Mouse (Mus musculus) adrenal gland, adult 8-10 months (tissue): ENCODE results near the gene Sycp2l. TPM values are rescaled to one million over a fixed set of nuclear protein-coding genes. Genes with fewer than 3 reads are reported as not detected.
"Not testable (repeated sequence)": the region's sequence is repeated elsewhere in the genome, so short reads cannot be mapped to it uniquely, and the experiment has no call there.

Experiments used
- DNase-seq: peaks from one replicate; pipeline ENCODE4 v3.0.0; 2022
- total RNA-seq, 4 experiments: library from RNA; stranded (reverse); gene quantifications; 2 replicates each; pipeline ENCODE4 v1.2.4; 2022

Sycp2l gene
- total RNA-seq, 4 experiments from 2014 or later, result not detected

DNA sequence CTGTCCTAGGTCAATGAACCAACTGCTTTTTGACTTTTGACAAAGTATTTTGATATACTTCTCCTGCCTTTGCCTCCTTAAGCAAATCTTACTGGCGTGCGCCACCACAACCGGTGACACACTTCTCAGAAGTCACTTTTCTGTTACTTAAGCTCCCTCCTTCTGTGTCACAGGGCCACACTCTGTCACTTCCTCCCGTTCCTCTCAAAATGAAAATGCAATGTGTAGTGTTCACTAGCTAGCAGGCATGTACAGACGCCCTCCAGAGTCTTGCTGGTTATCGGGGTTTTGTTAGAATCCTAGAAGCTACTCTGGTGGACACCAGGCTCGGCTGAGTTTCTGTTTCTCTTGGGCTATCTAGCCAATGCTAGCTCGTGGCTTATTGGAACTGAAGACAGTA is 14.2 kb downstream of the Sycp2l start:
- DNase-seq, result no peak

DNA sequence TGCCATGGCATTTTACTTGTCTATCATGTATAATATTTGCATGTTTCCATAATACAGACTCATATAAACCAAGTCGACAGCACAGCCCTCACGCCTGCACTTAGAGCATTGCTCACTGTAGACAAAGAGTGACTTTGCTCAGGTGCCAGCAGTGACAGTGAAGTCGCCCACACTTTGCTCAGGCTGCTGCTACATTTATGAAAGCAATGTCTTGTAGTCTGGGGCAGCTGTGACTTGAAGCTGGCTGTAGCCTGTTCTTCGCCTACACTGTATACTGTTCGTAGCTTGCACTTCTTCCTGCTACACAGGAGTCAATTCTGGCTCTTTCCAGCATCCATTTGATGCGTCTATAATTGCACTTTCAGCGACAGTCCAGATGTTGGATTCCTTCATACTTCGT is 15.0 kb downstream of the Sycp2l start:
- DNase-seq, result no peak

DNA sequence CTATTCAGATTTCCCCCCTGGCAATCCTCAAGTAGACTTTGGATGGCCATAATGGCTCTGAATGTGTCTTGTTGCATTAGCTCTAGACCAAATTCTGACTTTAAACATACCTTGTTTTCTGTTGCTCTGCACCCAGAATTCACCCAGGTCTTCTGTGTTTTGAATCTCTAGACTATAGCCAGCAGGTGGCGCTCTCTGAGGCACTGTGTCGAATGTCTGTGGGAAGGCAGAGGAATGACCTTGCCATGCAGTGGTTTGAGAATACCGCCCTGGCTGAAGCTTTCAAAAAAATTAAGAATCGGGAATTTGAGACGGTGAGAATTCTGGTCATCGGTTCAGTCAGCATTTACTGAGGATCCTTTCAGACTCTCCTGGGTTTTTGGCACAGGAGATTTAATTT is 20.8 kb downstream of the Sycp2l start:
- peak; percentile 14 for DNase-seq

DNA sequence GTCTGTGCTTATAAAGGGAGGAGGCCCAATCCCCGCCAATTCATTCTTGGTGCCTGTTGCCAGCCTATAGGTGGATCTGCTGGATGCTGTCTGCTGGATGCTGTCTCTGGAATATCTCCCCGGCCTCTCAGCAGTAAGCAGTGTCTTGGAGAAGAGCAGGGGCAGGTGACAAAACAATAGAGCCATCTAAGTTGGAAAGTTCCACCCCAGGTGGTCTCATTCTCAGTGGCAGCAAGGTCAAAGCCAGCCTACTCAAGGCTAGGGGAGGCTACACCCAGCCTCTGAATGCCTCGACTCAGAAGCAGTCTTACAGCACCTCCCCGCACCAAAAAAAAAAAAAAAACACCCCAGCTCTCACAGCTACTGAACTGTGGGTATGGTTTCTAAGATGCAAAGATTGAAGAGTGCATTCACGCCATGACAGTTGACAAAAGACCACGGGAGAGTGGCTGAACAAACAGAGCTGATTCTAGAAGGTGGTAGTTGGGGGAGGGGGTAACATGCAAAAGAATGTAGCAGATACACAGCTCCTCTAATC is 31.4 kb downstream of the Sycp2l start:
- DNase-seq, result no peak

DNA sequence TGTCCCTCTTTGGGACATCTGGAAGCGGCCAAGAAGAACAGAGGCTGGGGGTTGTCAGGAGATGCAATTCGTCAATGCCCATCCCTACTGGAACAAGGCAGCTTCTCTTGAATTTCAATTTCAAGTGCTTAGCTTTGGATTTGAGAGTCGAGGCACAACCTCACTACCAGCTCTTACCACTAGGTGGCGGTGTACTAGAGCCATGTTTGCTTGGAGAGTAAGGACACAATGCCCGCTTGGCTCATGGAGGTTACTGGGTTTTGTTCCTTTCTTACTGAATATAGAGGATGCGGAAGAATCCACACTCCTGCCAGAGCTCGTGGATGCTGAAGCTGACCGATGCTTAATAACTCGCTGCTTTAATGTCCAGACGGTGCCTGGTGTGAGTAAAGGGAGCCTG is 32.2 kb downstream of the Sycp2l start:
- peak; percentile 2 for DNase-seq

DNA sequence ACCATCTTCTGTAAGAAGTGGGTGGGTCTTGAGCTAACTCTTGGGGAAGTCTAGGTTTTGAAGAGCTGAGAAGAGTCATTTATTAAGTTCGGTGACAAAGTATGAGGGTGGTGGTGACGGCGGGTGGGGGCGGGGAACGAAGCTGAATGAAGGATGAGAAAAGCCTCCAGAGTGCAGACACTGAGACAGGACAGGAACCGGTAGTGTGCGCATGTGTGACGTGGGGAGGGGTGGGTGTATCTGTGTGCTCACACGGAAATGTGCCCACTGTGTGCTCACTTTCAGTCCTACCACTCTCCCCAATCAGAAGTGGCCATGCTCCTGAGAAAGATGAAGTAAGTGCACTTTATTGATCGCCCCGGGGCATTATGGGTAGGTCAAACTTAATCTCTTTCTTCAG is 39.0 kb downstream of the Sycp2l start:
- no peak for DNase-seq

DNA sequence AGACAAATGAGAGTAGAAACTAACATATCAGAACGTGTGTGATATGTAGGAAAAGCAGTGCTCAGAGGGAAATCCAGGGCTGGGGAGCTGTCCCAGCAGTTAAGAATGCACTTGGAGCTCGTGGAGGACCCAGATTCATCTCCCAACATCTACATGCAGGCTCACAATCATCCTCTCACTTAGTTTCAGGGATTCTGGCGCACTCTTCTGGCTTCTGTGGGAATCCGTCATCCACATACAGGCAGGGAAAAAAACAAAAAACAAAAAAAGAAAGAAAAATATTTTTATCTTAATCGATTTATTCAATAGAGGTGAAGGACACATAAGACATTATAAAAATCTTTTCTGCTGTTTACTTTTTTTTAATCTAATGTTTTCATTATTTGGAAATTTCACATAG is 44.3 kb downstream of the Sycp2l start:
- DNase-seq, result no peak

DNA sequence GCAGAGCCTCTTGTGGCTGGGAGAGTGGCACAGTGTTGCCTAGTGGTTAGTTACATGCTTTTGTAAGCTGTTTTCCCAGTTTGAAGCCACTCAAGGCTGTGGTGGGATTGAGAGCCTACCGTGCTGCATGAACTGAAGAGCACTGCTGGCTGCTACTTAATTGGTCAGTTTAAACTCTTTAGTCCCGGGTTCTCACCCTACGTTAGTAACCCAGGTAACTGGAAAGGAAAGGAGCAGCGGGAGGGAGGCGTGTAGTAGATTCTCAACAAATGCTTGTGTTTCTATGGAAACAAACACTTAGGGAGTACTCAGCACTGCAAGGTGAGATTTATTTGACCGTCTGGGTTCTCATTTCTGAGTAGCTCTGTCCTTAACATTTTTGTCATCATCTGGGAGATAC is 73.8 kb downstream of the Sycp2l start:
- no peak for DNase-seq

DNA sequence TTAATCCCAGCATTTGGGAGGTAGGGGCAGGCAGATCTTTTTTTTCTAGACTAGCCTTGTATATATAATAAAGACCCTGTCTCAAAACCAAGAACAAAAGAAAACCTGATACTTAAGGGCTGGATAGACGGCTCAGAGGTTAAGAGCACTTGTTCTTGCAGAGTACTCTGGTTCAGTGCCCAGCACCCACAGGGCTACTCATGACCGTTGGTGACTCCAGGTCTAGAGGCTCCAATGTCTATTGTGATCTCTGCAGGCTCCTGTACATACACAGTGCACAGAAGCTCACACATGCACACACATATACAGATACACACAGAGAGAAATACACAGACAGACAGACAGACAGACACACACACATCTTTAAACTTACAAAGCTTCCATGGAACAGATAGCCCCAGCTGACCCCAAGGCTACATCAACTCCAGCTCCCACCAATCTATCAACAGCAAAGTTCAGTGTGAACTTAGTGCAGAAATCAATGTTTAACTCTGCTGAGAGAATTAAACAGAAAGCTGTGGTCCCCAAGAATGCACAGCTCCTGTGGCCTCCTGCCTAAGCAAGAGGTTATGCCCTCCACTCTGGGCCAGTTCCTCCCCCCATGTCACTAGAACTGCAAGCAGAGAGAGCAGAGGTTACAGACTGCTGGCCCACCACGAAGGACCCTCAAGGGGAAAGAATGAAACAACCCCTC is 81.7 kb downstream of the Sycp2l start:
- DNase-seq, result no peak

DNA sequence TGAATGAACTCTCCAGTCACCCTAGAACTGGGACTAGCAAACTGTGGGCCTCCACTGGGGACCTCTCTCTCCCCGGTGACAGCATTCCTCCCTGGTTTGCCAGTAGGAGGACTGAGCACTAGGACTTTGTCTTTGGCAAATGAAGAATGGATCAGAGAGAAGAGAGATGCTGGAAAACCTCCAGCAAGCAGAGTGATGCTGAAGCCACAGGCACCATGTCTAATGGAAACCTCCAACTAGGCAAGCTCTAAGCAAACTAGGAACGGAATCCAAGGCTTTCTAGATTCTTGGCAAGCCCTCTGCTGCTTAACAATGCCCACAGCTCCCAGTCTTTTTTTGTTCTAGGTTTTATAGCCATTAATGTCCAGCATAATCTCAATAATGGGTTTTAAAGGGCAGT is 86.8 kb downstream of the Sycp2l start:
- no peak for DNase-seq

DNA sequence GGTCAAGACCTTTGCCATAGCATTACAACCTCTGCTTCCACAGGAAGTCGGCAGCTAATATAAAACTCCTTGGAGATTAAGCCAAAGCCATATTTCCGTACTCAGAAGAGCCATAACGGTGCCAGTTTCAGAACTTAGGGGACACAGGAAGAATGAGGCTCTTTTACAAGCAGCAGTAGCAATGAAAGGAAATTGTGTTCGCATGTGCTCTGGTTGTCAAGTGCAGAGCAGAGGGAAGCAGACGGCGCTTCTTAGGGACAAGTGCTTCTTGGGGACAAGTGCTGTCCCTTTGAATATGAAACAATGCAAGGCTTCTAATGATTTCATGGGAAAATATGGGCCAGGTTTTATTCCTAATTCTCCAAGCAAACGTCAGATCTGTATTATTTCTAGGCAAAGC is 89.2 kb downstream of the Sycp2l start:
- DNase-seq, result no peak

DNA sequence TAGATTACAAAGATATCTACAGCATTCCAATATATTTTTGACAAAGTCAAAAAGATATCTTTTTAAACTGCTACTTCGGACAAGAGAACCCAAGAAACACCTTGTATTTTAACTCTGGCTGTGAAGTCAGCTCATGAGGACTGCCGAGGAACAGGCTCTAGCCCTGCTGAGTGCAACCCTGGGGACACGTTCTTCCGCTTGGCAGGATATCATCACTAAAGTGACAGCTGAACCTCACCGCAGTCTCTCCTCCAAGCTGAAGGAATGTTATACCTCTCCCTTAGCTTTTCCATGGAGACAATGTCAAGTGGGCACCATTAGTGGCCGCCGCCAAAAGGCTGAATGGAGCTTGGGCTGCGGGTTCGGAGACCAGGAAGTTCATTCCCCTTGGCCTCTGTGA is 89.6 kb downstream of the Sycp2l start:
- DNase-seq, result no peak

DNA sequence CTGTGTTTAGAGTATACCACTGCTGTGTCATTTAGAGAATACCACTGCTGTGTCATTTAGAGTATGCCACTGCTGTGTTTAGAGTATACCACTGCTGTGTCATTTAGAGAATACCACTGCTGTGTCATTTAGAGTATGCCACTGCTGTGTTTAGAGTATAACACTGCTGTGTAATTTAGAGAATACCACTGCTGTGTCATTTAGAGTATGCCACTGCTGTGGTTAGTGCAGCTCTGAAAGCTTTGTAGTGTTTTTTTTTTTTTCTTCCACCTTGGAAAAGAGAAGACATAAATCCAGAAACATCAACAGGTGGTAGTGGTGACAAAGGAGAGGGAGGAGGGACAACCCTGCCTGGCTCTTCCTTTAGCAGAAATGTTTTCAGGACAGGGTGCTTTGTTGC is 91.5 kb downstream of the Sycp2l start:
- not testable (repeated sequence) for DNase-seq

DNA sequence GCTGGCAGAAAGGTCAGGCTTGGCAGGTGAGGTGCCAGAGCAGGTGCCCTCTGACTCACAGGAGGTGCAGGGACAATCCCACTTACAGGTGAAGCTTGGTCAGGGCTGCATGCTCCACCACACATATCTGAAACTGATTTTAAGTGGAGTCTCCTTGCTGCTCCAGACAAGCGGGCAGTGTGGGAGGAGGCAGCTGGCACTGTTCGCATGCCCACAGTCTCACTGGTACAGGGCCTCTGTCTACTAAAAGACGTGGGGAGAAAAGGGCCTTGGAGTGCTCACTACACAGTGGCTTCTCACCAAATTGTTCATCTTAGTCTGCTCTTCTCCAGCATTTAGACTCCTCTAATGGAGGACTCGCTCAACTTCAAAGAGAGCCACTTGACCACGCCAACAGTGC is 92.1 kb downstream of the Sycp2l start:
- no peak for DNase-seq

DNA sequence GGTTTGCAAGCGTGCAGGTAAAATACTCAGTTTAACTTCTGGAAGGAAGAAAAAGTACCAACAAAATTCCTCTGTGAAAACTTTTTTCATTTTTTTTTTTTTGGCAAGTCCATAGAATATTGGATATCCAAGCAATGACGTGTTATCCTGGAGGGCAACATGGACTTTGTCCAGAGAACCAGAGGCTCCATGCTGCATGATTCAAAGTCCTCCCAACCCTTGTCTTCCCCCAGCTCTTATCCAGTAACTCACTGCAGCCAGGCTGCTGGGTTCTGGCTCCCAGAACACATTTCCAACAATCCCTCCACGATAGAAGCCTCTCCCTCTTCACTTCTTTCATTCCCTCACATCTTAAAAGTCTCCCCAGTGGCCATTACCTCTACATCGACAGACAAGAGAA is 97.2 kb downstream of the Sycp2l start:
- no peak for DNase-seq

DNA sequence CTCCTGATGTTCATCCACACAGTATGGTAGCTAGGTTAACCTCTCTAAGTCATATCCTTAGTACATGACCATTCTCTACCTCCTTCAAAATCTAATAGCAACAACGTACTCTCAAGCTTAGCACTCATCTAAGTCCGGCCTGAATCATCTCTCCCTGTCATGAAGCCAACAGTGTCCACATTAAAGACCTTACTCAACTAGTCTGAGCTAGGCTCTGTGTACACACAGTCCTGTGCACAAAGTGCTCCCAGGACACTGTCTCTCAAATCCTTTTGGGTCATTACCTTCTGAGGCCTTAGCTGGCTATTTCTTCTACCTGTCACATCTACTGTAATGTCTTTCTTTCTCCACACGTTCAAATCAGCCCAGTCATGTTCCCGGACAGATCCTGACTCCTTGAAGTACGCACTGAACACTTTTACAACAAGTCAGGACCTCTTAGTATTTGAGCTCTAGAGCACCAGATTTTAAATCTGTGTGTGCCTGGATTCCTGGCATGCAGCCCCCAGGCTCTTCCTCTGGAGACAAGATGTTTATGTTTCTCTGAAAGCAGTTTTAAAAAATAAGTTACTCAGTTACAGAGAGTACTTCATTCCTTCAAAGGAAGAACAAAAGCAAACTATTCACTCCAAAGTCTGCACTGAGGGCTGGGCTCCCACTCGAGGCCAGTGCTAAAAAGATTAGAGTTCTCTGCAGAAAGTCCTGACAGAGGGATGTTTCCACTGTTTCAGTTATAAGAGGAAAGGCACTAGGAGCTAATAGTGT is 98.6 kb downstream of the Sycp2l start:
- DNase-seq, result no peak

DNA sequence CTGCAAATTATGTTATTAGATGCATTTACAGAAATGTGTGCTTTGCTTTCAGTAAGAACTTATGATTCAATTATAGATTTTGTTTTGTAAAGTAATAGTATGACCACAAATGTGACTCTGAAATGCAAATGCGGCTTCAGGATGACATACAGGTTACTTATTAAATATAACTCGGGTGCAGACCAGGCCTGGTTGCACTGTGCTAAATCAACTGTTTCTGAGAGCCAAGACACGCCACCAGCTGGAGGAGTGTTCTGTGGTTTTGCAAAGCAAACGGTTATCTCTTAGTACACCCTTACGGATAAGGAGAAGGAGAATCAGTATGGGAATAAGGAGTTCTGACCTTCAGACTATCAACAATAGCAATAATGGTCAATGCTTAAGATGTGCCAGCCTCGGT is 101.6 kb downstream of the Sycp2l start:
- no peak for DNase-seq

DNA sequence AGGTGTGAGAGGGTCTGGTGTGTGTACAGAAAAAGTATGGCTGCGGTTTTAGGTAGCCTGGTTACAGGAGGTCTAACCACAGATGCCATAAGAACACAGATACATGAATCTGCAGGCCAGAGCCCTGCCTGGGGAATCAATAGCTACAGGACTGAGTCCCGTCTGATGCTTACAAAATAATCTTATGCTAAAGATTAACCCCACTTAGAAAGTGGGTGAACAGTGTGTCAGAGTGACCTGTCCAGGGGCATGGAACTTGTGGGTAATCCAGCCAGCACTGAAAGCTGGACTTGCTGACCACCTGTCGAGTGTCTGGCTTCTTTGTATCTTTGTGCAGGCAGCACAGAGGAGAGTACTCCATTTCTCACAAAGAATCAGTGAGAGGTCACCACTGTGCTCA is 102.1 kb downstream of the Sycp2l start:
- no peak for DNase-seq

DNA sequence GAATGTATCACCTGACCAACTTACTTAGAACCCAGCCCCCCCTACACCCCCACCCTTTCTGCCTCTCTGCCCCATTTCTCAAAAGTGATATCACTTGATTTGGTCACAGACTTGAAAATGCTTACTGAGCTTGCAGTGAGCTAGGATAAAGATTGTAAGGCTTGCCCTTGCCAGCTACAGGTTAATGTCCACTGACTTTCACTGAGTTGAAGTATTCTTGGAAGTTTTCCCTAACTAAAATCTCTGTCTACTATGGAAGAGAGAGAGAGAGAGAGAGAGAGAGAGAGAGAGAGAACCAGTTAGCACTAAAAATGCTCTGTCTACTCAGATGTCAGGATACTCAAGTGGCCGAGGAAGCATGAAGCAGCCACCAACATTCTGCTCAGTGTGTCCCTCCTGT is 104.9 kb downstream of the Sycp2l start:
- DNase-seq, result no peak

DNA sequence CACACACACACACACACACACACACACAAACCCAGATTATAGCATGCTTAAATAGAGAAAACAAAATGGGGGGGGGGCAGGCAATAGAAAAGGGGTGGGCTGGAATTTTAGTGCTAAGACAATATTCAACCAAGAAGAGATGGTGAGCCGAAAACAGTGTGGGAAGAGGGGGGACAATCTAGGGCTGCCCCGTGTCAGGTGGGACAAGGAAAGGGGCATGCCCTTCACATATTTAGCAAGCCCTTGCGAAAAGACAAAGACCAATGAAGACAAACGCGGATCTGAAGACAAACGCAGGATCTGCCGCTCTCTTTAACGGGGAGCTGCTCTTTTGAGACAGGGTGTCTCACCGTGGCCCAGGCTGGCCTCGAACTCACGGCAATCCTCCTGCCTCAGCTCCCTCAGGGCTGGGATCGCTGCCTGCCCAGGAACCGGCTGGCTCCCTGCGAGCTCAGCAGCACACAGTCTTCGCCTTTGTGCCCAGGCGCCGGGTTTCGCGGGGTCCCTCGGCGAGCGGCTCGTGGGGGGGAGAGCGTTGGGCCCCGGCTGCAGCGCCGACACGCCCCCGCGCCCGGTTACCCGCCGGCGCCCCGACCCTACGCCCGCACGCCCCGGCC is 105.7 kb downstream of the Sycp2l start:
- no peak for DNase-seq

DNA sequence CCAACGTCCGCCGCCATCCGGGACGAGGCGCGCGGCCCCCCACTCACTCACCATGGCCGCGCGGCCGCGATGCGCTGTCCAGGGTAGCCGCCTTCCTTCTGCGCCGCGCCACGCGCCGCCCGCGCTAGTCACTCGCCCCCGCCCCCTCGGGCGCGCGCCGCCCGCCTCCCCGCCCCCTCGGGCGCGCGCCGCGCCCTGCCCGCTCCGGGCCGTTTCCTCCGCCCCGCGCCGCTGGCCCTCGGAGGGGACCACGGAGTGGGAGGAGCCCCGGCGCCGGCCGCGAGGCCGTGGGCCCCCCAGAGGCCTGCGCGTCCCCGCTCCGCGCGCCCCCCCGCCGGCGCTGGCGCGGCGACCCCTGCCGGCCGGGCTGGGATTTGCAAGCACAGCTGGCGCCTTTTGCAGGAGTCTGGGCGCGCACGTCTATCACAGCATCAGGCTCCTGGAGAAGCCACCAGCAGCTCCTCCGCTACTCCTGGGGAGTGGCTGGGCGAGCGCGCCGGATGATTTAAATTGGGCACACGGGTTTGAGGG is 106.3 kb downstream of the Sycp2l start, which contains the start of gene Elovl2:
TSS of gene Elovl2 (minus strand) at position 102 of the 531 bp plus-strand sequence.
- DNase-seq, result peak; percentile 17
